Mouse (Mus musculus) bone marrow macrophage, adult 2 months (primary cell): ENCODE data around the gene Acadm.

Experiments used
- CTCF ChIP-seq: IDR thresholded peaks from 2 replicates; pipeline ENCODE4 v1.5.1; 2012; ENCODE audit warnings: low read depth, mild to moderate bottlenecking, low read length, moderate library complexity
- POLR2A ChIP-seq: IDR thresholded peaks from 2 replicates; pipeline ENCODE4 v1.6.1; 2012; ENCODE audit warnings: mild to moderate bottlenecking, low read depth, low read length, borderline replicate concordance

- TF ChIP-seq POLR2A, result no peak
- no peak for TF ChIP-seq CTCF
Observed at GRCm38 (mm10) chr3:153905251-153906135, 38.9 kb downstream of the Acadm start.
